Comparison of ENCODE assay signal across 15 mouse cellular contexts in the genomic region with DNA sequence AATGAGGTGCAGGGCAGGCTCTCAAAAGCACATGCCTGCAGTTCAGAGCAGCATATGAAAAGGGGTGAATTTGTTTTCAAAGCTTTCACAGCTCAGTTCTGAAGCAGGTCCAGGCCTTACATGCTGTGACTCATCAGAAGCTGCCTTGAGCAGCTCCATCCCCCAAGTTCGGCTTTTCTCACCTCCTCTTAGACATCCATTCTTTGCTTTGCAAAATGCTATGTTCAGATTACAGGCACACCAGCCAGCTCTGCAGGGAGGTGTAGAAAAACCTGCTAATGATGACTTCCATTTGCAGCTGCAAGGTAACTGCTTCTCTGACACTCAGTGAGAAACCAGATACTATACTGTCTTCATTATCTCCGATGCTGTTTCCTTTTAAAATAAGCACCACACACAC.
DNase-seq lines count a peak whose midpoint lies in the region; ATAC-seq lines count a peak whose summit lies in the region.
"Had no signal": no experiment of that assay in that cellular context is flagged by ENCODE, and none has a peak within 500 bp of the region (broad histone marks: within the 10 kb centered on the region; RNA-seq: fewer than 3 reads in every experiment).

No protein-coding gene starts in this region.

- WGBS in forebrain, embryonic 14.5 days = 37% methylated on average over 2 of the region's 2 CpGs

- no peak overlapping the region for H3K9ac ChIP-seq in forebrain, embryonic 14.5 days (ENCODE audit: low read length)
- H3K9ac ChIP-seq: liver, embryonic 15.5 days had no signal

- intact Hi-C loops in heart, postnatal 14 days (cut with DNase I) = no loop called here
- intact Hi-C loops in left cerebral cortex, postnatal 25 days (cut with DNase I) = no loop called here

- H3K9me3 ChIP-seq in forebrain, embryonic 14.5 days (replicated peaks; ENCODE audit: control insufficient read depth, low read length) = no peaks in the 10 kb centered on the region
- H3K9me3 ChIP-seq: limb, embryonic 10.5 days; liver, embryonic 15.5 days had no signal

- H3K36me3 ChIP-seq in forebrain, embryonic 14.5 days (ENCODE audit: control insufficient read depth, insufficient read depth, low read length) = no peaks in the 10 kb centered on the region
- H3K36me3 ChIP-seq: limb, embryonic 10.5 days; liver, embryonic 15.5 days had no signal

- H3K4me3 ChIP-seq in forebrain, embryonic 14.5 days (ENCODE audit: low read depth, low read length) = no peak overlapping the region
- H3K4me3 ChIP-seq: limb, embryonic 10.5 days; liver, embryonic 15.5 days had no signal

- no peaks in the 10 kb centered on the region for H3K27me3 ChIP-seq in forebrain, embryonic 14.5 days (replicated peaks; ENCODE audit: control insufficient read depth, insufficient read depth, low read length)
- H3K27me3 ChIP-seq: liver, embryonic 15.5 days had no signal

- no peak overlapping the region for H3K27ac ChIP-seq in forebrain, embryonic 14.5 days (ENCODE audit: low read depth, low read length)
- H3K27ac ChIP-seq: liver, embryonic 15.5 days; macrophage had no signal

- ATAC-seq in forebrain, embryonic 14.5 days = peak; percentile 51; the same call in 1 of the 2 replicates

- no peak overlapping the region for H3K4me2 ChIP-seq in forebrain, embryonic 14.5 days (ENCODE audit: low read length)
- H3K4me2 ChIP-seq: liver, embryonic 15.5 days had no signal

- no peaks in the 10 kb centered on the region; the same call in 1 of the 2 replicates for H3K4me1 ChIP-seq in forebrain, embryonic 14.5 days (ENCODE audit: control insufficient read depth, insufficient read depth, low read length)
- H3K4me1 ChIP-seq: liver, embryonic 15.5 days had no signal

- DNase-seq in heart, adult 11 months = peak; percentile 55
- DNase-seq in heart, postnatal 14 days = no peak
- DNase-seq in 3T3-L1 (ENCODE audit: low read depth, low spot score) = peak; percentile 13
- peak; percentile 67 for DNase-seq in forebrain, embryonic 14.5 days (ENCODE audit: low spot score)
- peak; percentile 50 to 93 for DNase-seq in left cerebral cortex, postnatal 25 days (ENCODE audit: low spot score in 2 of 2)
- DNase-seq in adipocyte (ENCODE audit: low spot score) = no peak
- DNase-seq in ovary, postnatal 36 days (ENCODE audit: low spot score) = no peak
- DNase-seq in adrenal gland, adult 18-20 months (ENCODE audit: low spot score in 2 of 2) = no peak
- DNase-seq: adrenal gland, adult 2 months; heart, adult 18-20 months; kidney, postnatal 14 days; thymus, postnatal 25 days had no signal

Comparison
In these comparisons a context has a peak if more than half of its experiments do, and no peak if none do; other contexts are left out.
1. DNase-seq: peak in heart, adult 11 months (single experiment), 3T3-L1 (single experiment), forebrain, embryonic 14.5 days (single experiment) and left cerebral cortex, postnatal 25 days (2 of 2); none in heart, postnatal 14 days (0 of 2), adipocyte (single experiment), ovary, postnatal 36 days (single experiment) and adrenal gland, adult 18-20 months (0 of 2).